Mouse (Mus musculus) NIH3T3 (cell line): Measurements from ENCODE around the gene Ms4a15.

Experiments used
- DNase-seq: peaks from one replicate; pipeline ENCODE4 v3.0.0-alpha.2; 2012; ENCODE audit warnings: low read depth

The Ms4a15 gene

GRCm38 (mm10) chr19:10993150-10993549 lies at the start of gene Ms4a15:
Gene Ms4a15 (minus strand): TSS chr19:10993250.
- DNase-seq = no peak

GRCm38 (mm10) chr19:11037570-11037969 lies 44.5 kb upstream of the Ms4a15 start:
- no peak for DNase-seq

- DNase-seq = no peak
Measured at GRCm38 (mm10) chr19:11022382-11022781, 29.3 kb upstream of the Ms4a15 start.

GRCm38 (mm10) chr19:11017891-11018290 lies 24.8 kb upstream of the Ms4a15 start, which contains the start of gene Ms4a18:
Gene Ms4a18 (minus strand): TSS chr19:11018031.
- no peak for DNase-seq

- peak; percentile 15 for DNase-seq
Measured at GRCm38 (mm10) chr19:11017251-11017650, 24.2 kb upstream of the Ms4a15 start.

GRCm38 (mm10) chr19:11015998-11016397 lies 22.9 kb upstream of the Ms4a15 start:
- DNase-seq = no peak

GRCm38 (mm10) chr19:11015468-11015867 lies 22.4 kb upstream of the Ms4a15 start:
- no peak for DNase-seq

- peak; percentile 76 for DNase-seq
Measured at GRCm38 (mm10) chr19:10991911-10992310, 1.1 kb downstream of the Ms4a15 start.

GRCm38 (mm10) chr19:10990751-10991150 lies 2.3 kb downstream of the Ms4a15 start:
- DNase-seq = no peak

- no peak for DNase-seq
Measured at GRCm38 (mm10) chr19:10988563-10988962, 4.5 kb downstream of the Ms4a15 start.

- peak; percentile 61 for DNase-seq
Measured at GRCm38 (mm10) chr19:10985889-10986288, 7.2 kb downstream of the Ms4a15 start.

- no peak for DNase-seq
Measured at GRCm38 (mm10) chr19:10984551-10984950, 8.5 kb downstream of the Ms4a15 start.

- peak; percentile 35 for DNase-seq
Measured at GRCm38 (mm10) chr19:10983146-10983545, 9.9 kb downstream of the Ms4a15 start.

- no peak for DNase-seq
Measured at GRCm38 (mm10) chr19:10980210-10980609, 12.8 kb downstream of the Ms4a15 start.

GRCm38 (mm10) chr19:10979184-10980168 lies 13.6 kb downstream of the Ms4a15 start:
- DNase-seq = peak; percentile 87

GRCm38 (mm10) chr19:10976318-10976717 lies 16.7 kb downstream of the Ms4a15 start:
- peak; percentile 89 for DNase-seq

GRCm38 (mm10) chr19:10975187-10975586 lies 17.9 kb downstream of the Ms4a15 start:
- no peak for DNase-seq

- no peak for DNase-seq
Measured at GRCm38 (mm10) chr19:10974238-10974865, 18.7 kb downstream of the Ms4a15 start, which contains the start of gene Ms4a10. Gene Ms4a10 (minus strand): TSS chr19:10974670.

- no peak for DNase-seq
Measured at GRCm38 (mm10) chr19:10973187-10973586, 19.9 kb downstream of the Ms4a15 start.

GRCm38 (mm10) chr19:10972660-10973059 lies 20.4 kb downstream of the Ms4a15 start:
- DNase-seq = no peak

GRCm38 (mm10) chr19:10970457-10970856 lies 22.6 kb downstream of the Ms4a15 start:
- DNase-seq = no peak

GRCm38 (mm10) chr19:10968578-10968977 lies 24.5 kb downstream of the Ms4a15 start:
- DNase-seq = no peak

GRCm38 (mm10) chr19:10965721-10966120 lies 27.3 kb downstream of the Ms4a15 start:
- DNase-seq = no peak
